In genomic region chr11:45947491-45947890, GRCm38 (mm10) we compare ENCODE assay signal across 21 mouse cellular contexts. TPM values are rescaled to one million over a fixed set of nuclear protein-coding genes. Genes with fewer than 3 reads are reported as not detected.
DNase-seq lines count a peak whose midpoint lies in the region; ATAC-seq and TF ChIP-seq lines count a peak whose summit lies in the region.
"Had no signal": no experiment of that assay in that cellular context is flagged by ENCODE, and none has a peak within 500 bp of the region (broad histone marks: within the 10 kb centered on the region; RNA-seq: fewer than 3 reads in every experiment).

No protein-coding gene starts in this region.

- H3K9me3 ChIP-seq in forebrain, postnatal 0 days (ENCODE audit: low read length) = no peaks in the 10 kb centered on the region
- H3K9me3 ChIP-seq in forebrain, embryonic 14.5 days (replicated peaks; ENCODE audit: control insufficient read depth, low read length) = no peaks in the 10 kb centered on the region
- H3K9me3 ChIP-seq: heart, embryonic 15.5 days; hindbrain, embryonic 12.5 days; limb, embryonic 13.5 days; midbrain, embryonic 15.5 days had no signal

- H3K27ac ChIP-seq in forebrain, postnatal 0 days (ENCODE audit: low read depth, low read length) = no peak overlapping the region
- no peak overlapping the region for H3K27ac ChIP-seq in forebrain, embryonic 14.5 days (ENCODE audit: low read depth, low read length)
- H3K27ac ChIP-seq: heart, embryonic 15.5 days; hindbrain, embryonic 12.5 days; limb, embryonic 13.5 days; liver, embryonic 14.5 days; midbrain, embryonic 15.5 days; stomach, postnatal 0 days had no signal

- WGBS in forebrain, postnatal 0 days = 69% methylated on average over 2 of the region's 2 CpGs
- 84% methylated on average over 2 of the region's 2 CpGs for WGBS in forebrain, embryonic 14.5 days

- peaks cover 15% of the 10 kb centered on the region; the same call in 1 of the 2 replicates for H3K36me3 ChIP-seq in forebrain, postnatal 0 days (ENCODE audit: insufficient read depth)
- H3K36me3 ChIP-seq in forebrain, embryonic 14.5 days (ENCODE audit: control insufficient read depth, insufficient read depth, low read length) = peaks cover 29% of the 10 kb centered on the region

- H3K4me3 ChIP-seq in forebrain, postnatal 0 days (ENCODE audit: low read depth, low read length) = no peak overlapping the region
- no peak overlapping the region for H3K4me3 ChIP-seq in forebrain, embryonic 14.5 days (ENCODE audit: low read depth, low read length)
- H3K4me3 ChIP-seq: heart, embryonic 15.5 days; hindbrain, embryonic 12.5 days; limb, embryonic 13.5 days; midbrain, embryonic 15.5 days had no signal

- TF ChIP-seq CTCF in forebrain, postnatal 0 days (IDR thresholded peaks at IDR 0.05; ENCODE audit: low read depth) = no peak

- no peak for ATAC-seq in forebrain, postnatal 0 days
- no peak for ATAC-seq in forebrain, embryonic 14.5 days
- no peak for ATAC-seq in monocyte, adult 5-6 weeks (replicated peaks; ENCODE audit: insufficient number of reproducible peaks, low FRiP score, low TSS enrichment, poor library complexity, severe bottlenecking)
- ATAC-seq: inflammation-experienced regulatory T-cells, adult 6 months; midbrain, embryonic 15.5 days had no signal

- no peak overlapping the region for H3K9ac ChIP-seq in forebrain, postnatal 0 days
- H3K9ac ChIP-seq in forebrain, embryonic 14.5 days (ENCODE audit: low read length) = no peak overlapping the region
- H3K9ac ChIP-seq: heart, embryonic 15.5 days; hindbrain, embryonic 12.5 days; limb, embryonic 13.5 days; liver, embryonic 14.5 days; midbrain, embryonic 15.5 days had no signal

- H3K27me3 ChIP-seq in forebrain, postnatal 0 days (ENCODE audit: insufficient read depth, low read length) = no peaks in the 10 kb centered on the region
- no peaks in the 10 kb centered on the region for H3K27me3 ChIP-seq in forebrain, embryonic 14.5 days (replicated peaks; ENCODE audit: control insufficient read depth, insufficient read depth, low read length)
- H3K27me3 ChIP-seq: heart, embryonic 15.5 days; hindbrain, embryonic 12.5 days; limb, embryonic 13.5 days; midbrain, embryonic 15.5 days had no signal

- H3K4me1 ChIP-seq in forebrain, postnatal 0 days (ENCODE audit: insufficient read depth) = peaks cover 8% of the 10 kb centered on the region
- H3K4me1 ChIP-seq in forebrain, embryonic 14.5 days (ENCODE audit: control insufficient read depth, insufficient read depth, low read length) = peaks cover 15% of the 10 kb centered on the region

- peak; percentile 55 for DNase-seq in forebrain, postnatal 0 days
- no peak for DNase-seq in forebrain, embryonic 14.5 days (ENCODE audit: low spot score)
- peak; percentile 65 for DNase-seq in layer of hippocampus, adult 9-11 months
- no peak for DNase-seq in layer of hippocampus, postnatal 10 days (ENCODE audit: low spot score in 2 of 2)
- DNase-seq in brain, adult 2 months (ENCODE audit: low read depth, low spot score) = peak; percentile 84
- peak; percentile 46 to 58 for DNase-seq in right cerebral cortex, postnatal 10 days (ENCODE audit: low spot score in 2 of 2)
- DNase-seq: embryo, embryonic 11 days; heart, adult 18-20 months; kidney, adult 9 months; kidney, postnatal 4 days; retina, postnatal 1 day; thymus, postnatal 25 days had no signal

- H3K4me2 ChIP-seq in forebrain, postnatal 0 days (ENCODE audit: low read depth) = no peak overlapping the region
- no peak overlapping the region for H3K4me2 ChIP-seq in forebrain, embryonic 14.5 days (ENCODE audit: low read length)
- H3K4me2 ChIP-seq: heart, embryonic 15.5 days; hindbrain, embryonic 12.5 days; limb, embryonic 13.5 days; midbrain, embryonic 15.5 days had no signal

RNA-seq across cellular contexts. Expression of gene Lsm11, which starts 2.8 kb away (rescaled TPM):
- 60.9 and 61.7 TPM in 2 replicates for total RNA-seq in forebrain, postnatal 0 days (2014; rRNA removed)
- polyA plus RNA-seq in forebrain, postnatal 0 days (2015; fragmentation: Nextera tagmentation; extraction: Ambion mirVana) = 14.7 and 23.6 TPM in 2 replicates
- polyA plus RNA-seq in forebrain, embryonic 14.5 days (2014; fragmentation: Nextera tagmentation; extraction: Ambion mirVana) = 12.5 and 14.8 TPM in 2 replicates
- total RNA-seq in layer of hippocampus, postnatal 10 days (2021) = 100 to 1,000 TPM; 153 to 154 TPM
- total RNA-seq in monocyte, adult 5-6 weeks (2017) = 2.2 to 3.4 TPM (median 2.6 TPM) in 3 replicates

RNA-seq across cellular contexts. Expression of gene Thg1l, which starts 7.8 kb away (rescaled TPM):
- total RNA-seq in forebrain, postnatal 0 days (2014; rRNA removed) = 12.2 and 13.2 TPM in 2 replicates
- 8.0 and 10.1 TPM in 2 replicates for polyA plus RNA-seq in forebrain, postnatal 0 days (2015; fragmentation: Nextera tagmentation; extraction: Ambion mirVana)
- polyA plus RNA-seq in forebrain, embryonic 14.5 days (2014; fragmentation: Nextera tagmentation; extraction: Ambion mirVana) = 9.4 and 9.7 TPM in 2 replicates
- total RNA-seq in layer of hippocampus, postnatal 10 days (2021) = 10 to 100 TPM; 12.9 to 13.5 TPM
- 3.8 to 9.2 TPM (median 6.2 TPM) in 3 replicates for total RNA-seq in monocyte, adult 5-6 weeks (2017)

RNA-seq across cellular contexts. Expression of gene Sox30, which starts 32.6 kb away (rescaled TPM):
- 0.23 and 0.57 TPM in 2 replicates for total RNA-seq in forebrain, postnatal 0 days (2014; rRNA removed)
- 0.10 and 0.13 TPM in 2 replicates for polyA plus RNA-seq in forebrain, postnatal 0 days (2015; fragmentation: Nextera tagmentation; extraction: Ambion mirVana)
- 0.11 TPM in 1 of 2 replicates, not detected in the other for polyA plus RNA-seq in forebrain, embryonic 14.5 days (2014; fragmentation: Nextera tagmentation; extraction: Ambion mirVana)
- total RNA-seq in layer of hippocampus, postnatal 10 days (2021) = under 1 TPM; 0.18 to 0.29 TPM
- total RNA-seq in monocyte, adult 5-6 weeks (2017) = not detected in 3 replicates
- total RNA-seq: gastrocnemius, adult 8-10 months had no signal

Comparison
In these comparisons a context has a peak if more than half of its experiments do, and no peak if none do; other contexts are left out.
1. DNase-seq: peak in forebrain, postnatal 0 days (single experiment), layer of hippocampus, adult 9-11 months (single experiment), brain, adult 2 months (single experiment) and right cerebral cortex, postnatal 10 days (2 of 2); none in forebrain, embryonic 14.5 days (single experiment) and layer of hippocampus, postnatal 10 days (0 of 2).
2. RNA of gene Lsm11, which starts 2.8 kb away (total RNA-seq): 153 to 154 TPM in layer of hippocampus, postnatal 10 days and 60.9 to 61.7 TPM in forebrain, postnatal 0 days; 2.2 to 3.4 TPM in monocyte, adult 5-6 weeks; every median in the first group is over 10 times any median in the second.